Mouse (Mus musculus) embryonic facial prominence, embryonic 12.5 days (tissue): ENCODE measurements around the gene Megf6. TPM values are rescaled to one million over a fixed set of nuclear protein-coding genes. Genes with fewer than 3 reads are reported as not detected.

Experiments
- ATAC-seq: fragments of 200-750 bp; cut with Nextera tagmentation; 2 replicates; pipeline ENCODE4 v1.8.0; 2017; ENCODE audit not compliant: insufficient number of reproducible peaks, insufficient read depth, low FRiP score, low TSS enrichment
- H3K27ac ChIP-seq: fragments of 300-500 bp; sonication (generic); 2 replicates; pipeline ENCODE4 v1.5.1; 2016; ENCODE audit warnings: mild to moderate bottlenecking
- H3K27me3 ChIP-seq: fragments of 300-500 bp; sonication (generic); 2 replicates; pipeline ENCODE4 v1.6.1; 2016; ENCODE audit warnings: mild to moderate bottlenecking, moderate library complexity
- H3K36me3 ChIP-seq: fragments of 300-500 bp; sonication (generic); 2 replicates; pipeline ENCODE4 v1.6.1; 2016; ENCODE audit warnings: mild to moderate bottlenecking
- H3K4me1 ChIP-seq: fragments of 300-500 bp; sonication (generic); 2 replicates; pipeline ENCODE4 v1.6.1; 2016
- H3K4me2 ChIP-seq: fragments of 300-500 bp; sonication (generic); replicated peaks from 2 replicates; pipeline ENCODE4 v1.6.1; 2016; ENCODE audit warnings: mild to moderate bottlenecking, moderate library complexity
- H3K4me3 ChIP-seq: fragments of 300-500 bp; sonication (generic); 2 replicates; pipeline ENCODE4 v1.5.1; 2016; ENCODE audit warnings: mild to moderate bottlenecking
- H3K9ac ChIP-seq: fragments of 300-500 bp; sonication (generic); 2 replicates; pipeline ENCODE4 v1.6.1; 2016; ENCODE audit warnings: mild to moderate bottlenecking, moderate library complexity
- H3K9me3 ChIP-seq: fragments of 300-500 bp; sonication (generic); 2 replicates; pipeline ENCODE4 v1.6.1; 2016; ENCODE audit warnings: mild to moderate bottlenecking, moderate library complexity
- WGBS: fragments of 180-500 bp; shearing (Covaris S2); methylation state at CpG from one replicate; pipeline ENCODE4 v1.1.7; 2016; 5-methylcytosine and 5-hydroxymethylcytosine counted together
- polyA plus RNA-seq: library from polyadenylated mRNA; unstranded; fragments of >200 nt; fragmentation: Nextera tagmentation; extraction: Ambion mirVana; gene quantifications from 2 replicates; pipeline ENCODE4 v1.2.1, GENCODE M21; 2016

The Megf6 gene
- polyA plus RNA-seq, 1 experiment from 2014 or later = 60.5 TPM

DNA sequence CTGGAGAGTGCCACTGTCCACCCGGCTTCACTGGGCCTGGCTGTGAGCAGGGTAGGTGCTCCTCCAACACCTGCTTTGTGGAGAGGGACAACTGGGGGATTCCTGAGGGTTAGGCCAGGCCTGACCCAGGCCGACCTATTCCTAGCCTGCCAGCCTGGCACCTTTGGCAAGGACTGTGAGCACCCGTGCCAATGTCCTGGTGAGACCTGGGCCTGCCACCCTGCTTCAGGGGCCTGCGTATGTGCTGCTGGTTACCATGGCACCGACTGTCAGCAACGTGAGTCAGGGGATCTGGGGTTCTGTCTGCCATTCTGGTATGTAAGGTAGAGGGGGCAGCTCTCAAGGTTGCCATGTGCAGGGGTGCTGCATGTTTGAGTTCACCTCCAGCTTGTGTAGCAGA is 97.0 kb downstream of the Megf6 start:
- 87% methylated on average over 6 of the region's 6 CpGs for WGBS
- H3K27ac ChIP-seq = no peak overlapping the region
- no peak overlapping the region for H3K4me3 ChIP-seq
- no peaks in the 10 kb centered on the region for H3K4me1 ChIP-seq
- no peak overlapping the region for H3K9ac ChIP-seq
- H3K27me3 ChIP-seq = no peaks in the 10 kb centered on the region
- no peak for ATAC-seq
- H3K9me3 ChIP-seq = no peaks in the 10 kb centered on the region
- no peak overlapping the region for H3K4me2 ChIP-seq
- H3K36me3 ChIP-seq = peaks cover 80% of the 10 kb centered on the region

DNA sequence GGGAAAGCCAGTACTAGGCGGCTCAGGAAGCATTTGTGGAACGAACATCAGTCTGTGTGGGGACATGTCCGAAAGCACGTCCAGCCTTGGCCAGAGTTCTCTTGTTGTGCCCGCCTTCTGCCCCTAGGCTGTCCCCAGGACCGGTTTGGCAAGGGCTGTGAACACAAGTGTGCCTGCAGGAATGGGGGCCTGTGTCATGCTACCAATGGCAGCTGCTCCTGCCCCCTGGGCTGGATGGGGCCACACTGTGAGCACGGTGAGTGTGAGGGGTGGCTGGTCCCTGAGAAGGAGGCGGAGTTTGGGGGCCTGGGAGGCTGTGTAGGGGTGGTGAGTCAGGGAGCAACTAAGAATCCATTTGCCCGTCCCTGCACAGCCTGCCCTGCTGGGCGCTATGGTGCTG is 99.0 kb downstream of the Megf6 start:
- 47% methylated on average over 10 of the region's 10 CpGs for WGBS
- Histone ChIP-seq H3K27ac (no peak overlapping the region), H3K36me3 (peaks cover 74% of the 10 kb centered on the region), H3K9ac (no peak overlapping the region), H3K27me3 (no peaks in the 10 kb centered on the region), H3K4me3 (no peak overlapping the region), H3K4me1 (no peaks in the 10 kb centered on the region), H3K9me3 (no peaks in the 10 kb centered on the region), H3K4me2 (no peak overlapping the region)
- ATAC-seq = no peak; the same call in 1 of the 2 replicates

DNA sequence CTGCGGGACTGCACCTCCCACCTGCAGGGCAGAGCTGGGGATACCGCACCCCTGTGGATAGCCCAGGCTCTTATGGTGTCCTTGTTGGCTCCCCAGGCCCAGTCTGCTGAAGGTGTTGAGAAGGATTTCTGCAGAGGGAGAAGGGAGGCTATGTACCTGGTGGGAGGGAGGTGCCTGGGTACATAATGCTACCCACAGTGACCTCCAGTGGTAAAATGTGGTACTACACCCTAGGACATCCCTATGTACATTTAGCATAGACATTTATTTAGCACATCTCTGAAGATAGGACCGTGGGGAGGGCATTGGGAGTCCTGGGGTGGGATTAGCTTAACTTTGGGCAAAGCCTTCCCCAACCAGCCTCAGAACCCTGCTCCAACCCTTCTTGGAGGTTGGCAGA is 102.5 kb downstream of the Megf6 start:
- no peak overlapping the region for H3K4me3 ChIP-seq
- no peaks in the 10 kb centered on the region for H3K4me1 ChIP-seq
- no peak overlapping the region for H3K9ac ChIP-seq
- H3K4me2 ChIP-seq = no peak overlapping the region
- no peaks in the 10 kb centered on the region for H3K27me3 ChIP-seq
- H3K27ac ChIP-seq = no peak overlapping the region
- 0 out of 2 replicates have a peak, but pooled peaks have one; percentile 3 for ATAC-seq
- H3K9me3 ChIP-seq = no peaks in the 10 kb centered on the region
- 49% methylated on average over 3 of the region's 3 CpGs for WGBS
- H3K36me3 ChIP-seq = peaks cover 58% of the 10 kb centered on the region

DNA sequence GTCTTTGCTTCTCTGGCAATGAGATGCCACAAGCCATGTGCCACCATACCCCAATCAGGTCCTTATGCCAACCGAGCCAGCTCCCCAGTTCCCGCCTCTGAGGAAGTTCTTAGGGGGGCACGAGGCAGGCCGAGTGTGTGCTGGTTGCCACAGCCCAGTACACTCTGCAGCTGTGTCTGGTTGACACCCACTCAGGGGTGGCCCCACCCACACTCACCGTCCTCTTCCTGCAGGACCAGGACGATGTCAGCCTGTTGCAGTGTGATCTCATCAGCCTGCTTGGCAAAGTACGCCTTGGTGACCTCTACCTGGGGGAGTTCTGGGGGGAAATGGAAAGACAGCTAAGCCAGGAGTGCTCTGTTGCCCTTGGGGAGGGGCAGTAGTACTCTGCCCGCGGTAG is 109.0 kb downstream of the Megf6 start:
- 80% methylated on average over 9 of the region's 9 CpGs for WGBS
- no peak for ATAC-seq

DNA sequence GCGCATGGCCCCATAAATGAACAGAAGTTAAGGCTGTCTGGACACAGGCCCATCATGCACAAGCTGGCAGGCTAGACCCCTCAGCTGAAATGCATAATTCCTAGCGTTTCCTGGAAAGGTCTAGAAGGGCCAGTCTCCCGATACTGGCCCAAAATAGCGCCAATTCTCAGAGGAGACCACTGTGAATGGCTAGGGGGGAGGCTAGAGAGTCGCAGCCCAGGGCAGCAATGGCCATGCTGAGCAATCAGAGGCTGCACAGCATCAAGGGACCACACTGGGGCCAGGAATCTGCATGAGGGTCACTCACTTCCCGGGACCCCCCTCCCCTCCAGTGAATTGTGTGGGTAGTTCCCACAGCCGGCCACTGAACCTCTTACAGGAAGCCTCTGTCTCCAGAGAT is 113.1 kb downstream of the Megf6 start:
- H3K4me1 ChIP-seq = peaks cover 4% of the 10 kb centered on the region; the same call in 1 of the 2 replicates
- 60% methylated on average over 7 of the region's 7 CpGs for WGBS
- no peak overlapping the region for H3K27ac ChIP-seq
- no peaks in the 10 kb centered on the region for H3K27me3 ChIP-seq
- no peak overlapping the region for H3K4me3 ChIP-seq
- no peak for ATAC-seq
- H3K4me2 ChIP-seq = no peak overlapping the region
- no peak overlapping the region for H3K9ac ChIP-seq
- no peaks in the 10 kb centered on the region for H3K9me3 ChIP-seq
- no peaks in the 10 kb centered on the region for H3K36me3 ChIP-seq

More for the DNA sequence above, 109.0 kb downstream of the Megf6 start:
- H3K4me2 ChIP-seq = no peak overlapping the region
- H3K36me3 ChIP-seq = peaks cover 15% of the 10 kb centered on the region
- no peaks in the 10 kb centered on the region for H3K4me1 ChIP-seq
- no peaks in the 10 kb centered on the region for H3K9me3 ChIP-seq
- no peak overlapping the region for H3K27ac ChIP-seq
- H3K27me3 ChIP-seq = no peaks in the 10 kb centered on the region
- H3K4me3 ChIP-seq = no peak overlapping the region
- no peak overlapping the region for H3K9ac ChIP-seq

DNA sequence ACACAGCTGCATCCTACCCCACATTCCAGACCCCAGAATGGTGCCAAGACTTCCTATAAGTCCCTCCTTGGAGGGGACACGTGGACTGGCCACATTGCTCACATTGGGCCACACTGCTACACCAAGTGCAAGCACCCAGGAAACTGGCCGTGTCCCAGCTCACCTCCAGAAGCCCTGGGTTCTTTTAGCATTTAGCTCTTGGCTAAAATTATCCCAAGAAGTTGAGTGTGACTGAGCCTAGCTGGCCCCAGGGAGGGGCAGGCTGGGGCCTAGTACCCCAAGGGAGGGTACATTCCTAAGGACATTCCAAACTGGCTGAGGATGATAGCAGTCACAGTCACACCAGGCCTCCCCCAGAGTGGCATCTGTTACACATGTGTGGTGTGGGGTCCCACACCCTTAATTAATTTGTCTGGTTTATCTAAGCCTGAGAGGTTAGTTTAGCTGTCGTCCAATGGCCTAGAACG is 123.2 kb downstream of the Megf6 start:
- Histone ChIP-seq H3K36me3 (no peaks in the 10 kb centered on the region), H3K27me3 (peaks cover 5% of the 10 kb centered on the region), H3K4me3 (no peak overlapping the region), H3K9ac (no peak overlapping the region), H3K27ac (no peak overlapping the region), H3K4me1 (peaks cover 25% of the 10 kb centered on the region), H3K9me3 (no peaks in the 10 kb centered on the region), H3K4me2 (no peak overlapping the region)
- no peak for ATAC-seq
- WGBS = 41% methylated on average over 4 of the region's 4 CpGs

DNA sequence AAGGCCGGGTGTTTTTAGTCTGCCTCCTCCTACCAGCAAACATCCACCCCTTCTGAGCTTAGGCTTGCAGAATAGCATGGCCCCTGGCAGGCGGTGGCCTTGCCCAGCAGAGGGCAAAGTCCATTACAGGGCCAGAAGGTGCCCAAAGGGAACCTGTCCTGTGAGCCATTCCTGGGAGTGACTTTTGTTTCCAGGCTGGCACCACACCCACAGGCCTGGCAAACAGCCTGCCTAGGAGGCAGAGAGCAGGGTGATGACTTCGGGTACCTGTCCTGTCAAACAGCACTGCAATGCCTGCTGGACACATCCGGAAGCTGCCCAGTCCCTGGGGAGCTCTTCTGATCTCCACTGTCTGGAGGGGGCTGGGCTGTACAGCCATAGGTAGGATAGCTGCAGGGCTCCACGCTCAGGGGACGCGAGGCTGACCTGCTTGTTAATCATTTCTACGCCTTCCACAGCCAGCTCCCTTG is 123.8 kb downstream of the Megf6 start:
- Histone ChIP-seq H3K27ac (peak overlapping the region; percentile 54; the same call in 1 of the 2 replicates), H3K4me3 (no peak overlapping the region), H3K4me2 (no peak overlapping the region), H3K9me3 (no peaks in the 10 kb centered on the region), H3K36me3 (no peaks in the 10 kb centered on the region), H3K9ac (no peak overlapping the region), H3K4me1 (peaks cover 25% of the 10 kb centered on the region), H3K27me3 (peaks cover 11% of the 10 kb centered on the region)
- 35% methylated on average over 8 of the region's 8 CpGs for WGBS
- no peak for ATAC-seq

DNA sequence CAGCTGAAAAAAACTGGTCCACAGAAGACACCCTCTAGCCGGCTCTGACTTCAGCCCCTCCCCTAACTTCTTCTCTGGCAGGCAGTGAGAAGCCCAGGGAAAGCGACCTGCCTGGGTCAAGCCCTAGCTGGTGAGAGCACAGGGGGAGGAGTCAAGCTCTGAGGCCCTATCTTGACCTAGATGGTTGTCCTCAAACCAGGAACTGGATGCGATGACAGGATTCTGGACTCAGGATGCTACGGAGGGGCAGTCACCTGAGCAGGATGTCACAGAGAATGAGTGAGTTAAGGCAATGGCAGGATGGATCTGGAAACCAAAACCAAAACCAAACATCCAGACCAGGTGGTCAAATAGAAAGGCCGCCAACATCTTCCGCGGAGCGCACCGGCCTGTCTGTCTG is 127.2 kb downstream of the Megf6 start:
- Histone ChIP-seq H3K4me3 (no peak overlapping the region), H3K27me3 (peaks cover 33% of the 10 kb centered on the region), H3K27ac (no peak overlapping the region), H3K9me3 (no peaks in the 10 kb centered on the region), H3K4me1 (peaks cover 32% of the 10 kb centered on the region), H3K36me3 (no peaks in the 10 kb centered on the region), H3K9ac (no peak overlapping the region), H3K4me2 (no peak overlapping the region)
- WGBS = 33% methylated on average over 9 of the region's 9 CpGs
- no peak for ATAC-seq

DNA sequence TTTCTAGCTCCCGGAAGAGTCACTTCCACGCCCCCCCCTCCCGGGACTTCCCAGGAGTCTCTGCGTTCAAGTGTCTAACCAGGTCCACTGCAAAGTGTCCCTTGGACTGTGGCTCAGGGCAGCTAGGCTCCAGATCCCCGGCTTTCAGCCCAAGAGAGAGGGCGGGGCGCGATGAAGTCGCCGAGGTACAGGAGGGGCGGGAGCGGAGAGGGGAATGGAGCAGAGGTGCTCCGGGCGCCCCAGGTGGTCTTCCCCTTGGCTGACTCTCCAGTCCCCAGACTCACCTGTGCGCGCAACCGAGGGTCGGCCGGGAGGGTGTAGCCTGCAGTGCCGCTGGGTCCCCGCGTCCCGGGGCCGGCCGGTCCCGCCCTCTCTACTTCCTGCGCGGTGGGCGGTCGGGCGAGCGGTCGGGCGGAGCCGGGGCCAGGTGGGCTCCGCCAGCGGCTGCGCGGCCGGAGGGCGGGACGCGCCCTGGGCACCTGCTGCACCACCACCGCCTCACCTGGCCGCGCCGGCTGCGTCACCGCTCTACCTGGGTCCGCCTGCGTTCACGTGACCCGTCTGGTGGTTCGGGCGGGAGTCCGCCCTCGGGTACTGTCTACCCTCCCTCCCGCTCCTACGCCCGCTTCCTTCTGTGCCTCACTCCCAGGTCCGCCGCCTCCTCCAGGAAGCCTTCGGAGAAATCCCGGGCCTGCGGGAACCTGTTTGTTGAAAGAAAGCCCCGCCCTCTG is 129.2 kb downstream of the Megf6 start:
- no peak overlapping the region for H3K27ac ChIP-seq
- peak overlapping the region; percentile 55 for H3K9ac ChIP-seq
- under 1% methylated on average over 64 of the region's 66 CpGs for WGBS

DNA sequence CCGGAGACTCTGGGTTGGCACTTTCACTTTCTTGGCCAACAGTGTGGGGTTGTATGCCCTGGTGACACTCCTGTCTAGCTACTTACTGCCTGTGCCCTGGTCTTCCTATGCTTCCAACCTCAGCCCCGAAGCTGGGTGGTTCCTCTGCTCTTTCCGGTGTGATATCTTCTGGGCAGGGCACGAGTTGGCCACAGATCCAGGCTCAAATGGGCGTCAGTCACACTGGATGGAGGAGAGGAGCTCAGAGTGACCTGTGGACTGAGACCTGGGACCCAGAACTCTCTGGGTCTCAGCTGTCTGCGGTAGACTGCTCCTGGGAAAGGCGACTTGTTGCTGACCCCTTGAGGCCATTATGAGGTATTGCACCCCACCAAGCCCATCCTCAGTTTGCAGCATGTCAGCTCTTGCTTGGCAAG is 130.9 kb downstream of the Megf6 start, which contains the start of gene Arhgef16:
Arhgef16 (minus strand) TSS at position 211 of the 416 bp plus-strand sequence.
- H3K4me3 ChIP-seq = no peak within 1 kb of the TSS
- no peak within 1 kb of the TSS for H3K9ac ChIP-seq
- H3K4me2 ChIP-seq = no peak within 1 kb of the TSS
- WGBS = 25% methylated on average over 7 of the region's 7 CpGs
- H3K4me1 ChIP-seq = peaks cover 15% of the 10 kb centered on the region; the same call in 1 of the 2 replicates
- no peak within 1 kb of the TSS for H3K27ac ChIP-seq
- H3K9me3 ChIP-seq = no peaks in the 10 kb centered on the region
- peaks cover 33% of the 10 kb centered on the region for H3K27me3 ChIP-seq
- no peaks in the 10 kb centered on the region for H3K36me3 ChIP-seq
- no peak for ATAC-seq

More for the DNA sequence above, 129.2 kb downstream of the Megf6 start:
- Histone ChIP-seq H3K27me3 (peaks cover 33% of the 10 kb centered on the region), H3K4me3 (peak overlapping the region; percentile 55), H3K36me3 (no peaks in the 10 kb centered on the region), H3K4me2 (peak overlapping the region; percentile 96), H3K9me3 (no peaks in the 10 kb centered on the region), H3K4me1 (peaks cover 16% of the 10 kb centered on the region; the same call in 1 of the 2 replicates)
- ATAC-seq = peak; percentile 42; the same call in 1 of the 2 replicates

DNA sequence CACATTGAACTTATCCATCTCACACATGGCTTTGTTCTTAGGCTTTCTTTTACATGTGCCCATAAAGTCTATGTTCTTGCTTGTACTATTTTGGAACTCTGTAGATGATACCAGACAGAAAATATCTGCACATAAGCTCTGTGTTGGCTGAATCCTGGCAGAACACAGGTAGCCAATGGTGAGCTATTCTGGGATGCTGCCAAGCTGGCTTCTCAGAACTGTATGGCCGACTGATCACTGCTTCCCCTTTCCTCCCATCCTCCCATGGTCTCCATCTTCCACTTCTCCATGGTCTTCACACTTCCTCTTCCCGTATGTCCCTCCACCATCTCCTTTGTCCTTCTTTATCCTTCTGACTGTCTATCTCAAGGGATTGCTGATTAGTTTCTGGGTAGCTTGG is 138.6 kb downstream of the Megf6 start:
- WGBS = 76% methylated on average over 2 of the region's 2 CpGs
- Histone ChIP-seq H3K27me3 (no peaks in the 10 kb centered on the region), H3K27ac (no peak overlapping the region), H3K4me1 (no peaks in the 10 kb centered on the region), H3K9ac (no peak overlapping the region), H3K36me3 (no peaks in the 10 kb centered on the region), H3K9me3 (no peaks in the 10 kb centered on the region), H3K4me3 (no peak overlapping the region), H3K4me2 (no peak overlapping the region)
- no peak for ATAC-seq

DNA sequence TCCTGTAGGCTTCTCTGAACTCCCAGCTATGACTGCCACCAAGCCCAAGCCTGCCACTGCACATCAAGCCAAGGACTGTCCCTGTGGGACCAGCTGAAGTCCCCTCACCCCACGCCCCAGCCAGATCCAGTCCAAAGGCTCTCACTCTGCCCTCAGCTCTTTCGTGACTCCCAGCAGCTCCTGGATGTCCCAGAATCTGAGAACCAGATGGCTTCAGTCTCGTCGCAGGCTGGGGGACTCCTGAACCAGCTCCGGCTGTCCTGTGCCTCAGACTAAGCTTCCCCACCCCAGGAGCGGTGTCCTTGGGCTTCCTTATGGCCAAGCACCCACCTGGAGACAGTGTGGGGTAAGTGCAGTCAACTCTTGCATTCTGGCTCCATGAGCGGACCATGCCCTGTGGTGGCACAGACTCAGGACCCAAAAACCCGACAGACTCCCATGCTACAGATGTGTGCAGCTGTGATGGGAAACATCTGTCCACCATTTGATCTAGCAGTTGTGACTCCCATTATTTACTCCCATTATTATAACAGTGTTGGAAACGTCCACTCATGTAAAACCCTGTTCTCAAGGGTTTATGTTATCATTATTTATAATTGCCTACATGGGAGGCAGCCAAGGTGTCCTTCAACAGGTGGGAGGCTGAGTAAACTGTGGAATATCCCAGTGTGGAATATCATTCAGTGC is 140.2 kb downstream of the Megf6 start:
- no peaks in the 10 kb centered on the region for H3K27me3 ChIP-seq
- no peaks in the 10 kb centered on the region for H3K4me1 ChIP-seq
- H3K4me3 ChIP-seq = no peak overlapping the region
- no peaks in the 10 kb centered on the region for H3K36me3 ChIP-seq
- H3K9ac ChIP-seq = no peak overlapping the region
- WGBS = 68% methylated on average over 9 of the region's 9 CpGs
- ATAC-seq = no peak
- no peak overlapping the region for H3K27ac ChIP-seq
- H3K4me2 ChIP-seq = no peak overlapping the region
- H3K9me3 ChIP-seq = no peaks in the 10 kb centered on the region
